Mouse (Mus musculus) right cerebral cortex, postnatal 25 days (tissue): ENCODE measurements around the gene Boll.
"Not testable (repeated sequence)": the region's sequence is repeated elsewhere in the genome, so short reads cannot be mapped to it uniquely, and the experiment has no call there.

ENCODE experiments used
- DNase-seq: peaks from one replicate; pipeline ENCODE4 v3.0.0; 2022

The Boll gene

DNA sequence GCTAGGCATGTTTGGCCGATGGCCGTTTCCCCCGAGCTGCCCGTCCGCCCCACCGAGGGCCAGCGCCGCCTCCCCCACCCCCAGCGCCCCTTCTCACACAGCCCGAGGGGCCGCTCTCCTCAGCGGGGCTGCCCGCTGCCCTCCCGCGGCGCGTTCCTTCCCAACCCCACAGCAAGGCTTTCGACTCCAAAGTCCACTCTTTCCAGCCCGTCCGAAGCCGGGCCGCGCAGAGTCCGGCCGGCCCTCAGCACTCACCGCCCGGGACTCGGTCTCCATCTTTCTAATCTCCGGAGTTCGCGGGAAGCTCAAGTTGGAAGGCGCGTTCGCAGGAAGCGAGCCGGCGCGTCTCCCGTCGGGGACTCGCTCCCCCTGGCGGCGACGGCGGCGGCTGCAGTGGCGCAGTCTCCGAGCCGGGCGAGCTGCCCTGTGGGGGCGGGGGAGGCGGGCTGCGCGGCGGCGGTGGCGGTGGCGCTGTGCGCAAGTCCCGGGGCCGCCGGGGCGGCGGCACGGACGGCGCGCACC lies at the start of gene Boll:
Gene Boll (minus strand): TSS at position 426 of the 522 bp plus-strand sequence.
- peak; percentile 38 for DNase-seq

GRCm38 (mm10) chr1:55412569-55412968 lies 49.3 kb upstream of the Boll start:
- DNase-seq = no peak

DNA sequence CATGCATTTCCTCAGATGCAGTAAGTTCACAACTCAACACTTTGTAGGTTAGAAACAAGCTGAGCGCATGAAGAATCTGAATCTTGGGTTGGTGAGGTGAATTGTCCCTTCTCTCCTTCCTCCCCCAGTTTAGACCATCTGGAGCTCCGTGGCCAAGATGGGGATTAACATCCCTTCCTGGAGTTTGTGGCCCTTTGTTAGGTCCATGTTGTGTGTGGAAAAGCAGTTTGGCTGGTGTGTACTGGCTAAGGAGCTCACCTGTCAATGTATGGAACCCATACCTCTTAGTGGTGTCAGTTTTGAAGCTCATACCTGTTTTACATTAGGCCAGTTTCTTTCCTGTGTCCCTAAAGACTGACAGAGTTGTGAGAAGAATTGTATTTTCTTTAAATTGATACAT lies 47.8 kb upstream of the Boll start:
- DNase-seq = no peak

DNA sequence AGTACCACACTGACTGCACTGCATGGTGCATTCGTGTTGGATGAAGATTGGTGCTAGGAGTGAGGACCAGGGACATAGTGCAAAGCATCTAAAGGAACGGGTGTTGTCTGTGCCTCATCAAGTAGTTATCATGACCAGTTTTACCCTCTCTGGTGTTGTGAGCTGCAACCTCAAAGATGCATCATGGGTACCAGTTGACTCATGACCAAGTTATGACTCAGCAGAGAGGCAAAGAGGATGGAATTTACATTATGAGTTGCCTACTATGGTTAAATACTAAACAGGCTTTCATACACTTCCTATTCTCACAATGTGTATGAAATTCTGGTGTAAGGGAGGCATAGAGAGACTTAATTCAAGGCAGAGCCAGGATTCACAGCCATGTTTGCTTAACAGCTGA lies 47.4 kb upstream of the Boll start:
- DNase-seq = no peak

GRCm38 (mm10) chr1:55406531-55407375 lies 43.5 kb upstream of the Boll start:
- peak; percentile 52 for DNase-seq

- DNase-seq = no peak
These were observed 42.7 kb upstream of the Boll start for GRCm38 (mm10) chr1:55406023-55406413.

- peak; percentile 96 for DNase-seq
These were observed 42.2 kb upstream of the Boll start, which contains the start of gene Plcl1 for GRCm38 (mm10) chr1:55405272-55406022. Plcl1 (plus strand) TSS chr1:55405921.

GRCm38 (mm10) chr1:55404439-55404838 lies 41.2 kb upstream of the Boll start:
- peak; percentile 42 for DNase-seq

DNA sequence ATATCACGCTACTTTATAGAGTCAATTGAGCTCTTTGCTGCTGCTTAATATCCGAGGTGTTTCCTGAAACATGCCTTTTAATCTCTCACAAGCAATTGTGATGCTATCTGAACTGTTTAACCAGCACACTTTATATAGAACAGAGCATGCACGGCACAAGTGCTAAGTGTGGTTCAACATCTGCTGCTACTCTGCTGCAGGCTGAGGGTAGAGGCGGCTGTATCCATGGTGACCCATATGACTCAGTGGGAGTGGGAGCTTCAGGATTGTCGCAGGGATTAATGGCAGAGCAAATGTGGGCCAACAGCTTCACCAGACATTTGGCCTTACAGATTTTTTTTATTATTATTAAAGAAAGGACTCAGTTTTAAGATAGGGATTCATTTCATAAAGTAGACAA lies 36.6 kb upstream of the Boll start:
- peak; percentile 26 for DNase-seq

GRCm38 (mm10) chr1:55383114-55383773 lies 20.0 kb upstream of the Boll start:
- DNase-seq = peak; percentile 76

GRCm38 (mm10) chr1:55380527-55380926 lies 17.3 kb upstream of the Boll start:
- DNase-seq = no peak

DNA sequence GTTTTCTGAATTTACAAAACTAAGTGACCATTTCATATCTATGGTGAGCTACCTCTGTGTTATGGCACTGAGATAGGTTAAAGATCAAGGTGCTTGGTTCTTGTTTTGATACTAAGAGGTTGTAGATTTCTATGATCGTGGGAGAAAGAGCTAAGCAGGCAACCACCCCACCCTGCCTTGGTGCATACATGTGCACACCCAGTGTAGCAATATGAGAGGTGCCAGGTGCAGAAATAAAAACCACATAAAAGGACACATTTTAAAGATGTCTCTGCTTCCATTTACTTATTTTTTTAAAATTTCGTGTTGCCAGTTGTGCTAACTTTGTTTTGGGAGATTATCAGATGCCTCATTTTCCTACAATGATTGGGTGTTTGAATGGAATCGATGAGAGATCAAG lies 9.4 kb upstream of the Boll start:
- no peak for DNase-seq

DNA sequence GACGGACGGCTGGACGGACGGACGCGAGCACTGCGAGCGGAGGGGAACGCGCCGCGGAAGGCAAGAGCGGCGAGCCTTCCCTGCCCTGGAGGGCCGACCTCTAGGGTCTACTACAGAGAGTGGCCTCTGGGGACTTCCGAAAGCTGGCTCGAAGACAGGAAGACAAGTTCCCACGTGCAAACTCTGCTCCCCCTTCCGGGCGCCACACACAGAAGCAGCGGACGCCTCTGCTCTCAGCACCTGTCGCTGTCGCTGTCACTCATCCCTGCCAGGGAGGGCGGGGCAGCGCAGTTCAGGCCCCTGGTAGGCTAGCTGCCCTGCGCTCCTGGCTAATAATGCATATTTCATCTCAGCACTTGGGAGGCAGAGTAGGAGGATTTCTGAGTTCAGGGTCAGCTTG lies 317 bp upstream of the Boll start:
- DNase-seq = no peak

- DNase-seq = no peak
These were observed 635 bp downstream of the Boll start for GRCm38 (mm10) chr1:55362634-55363033.

GRCm38 (mm10) chr1:55351914-55352313 lies 11.4 kb downstream of the Boll start:
- not testable (repeated sequence) for DNase-seq

DNA sequence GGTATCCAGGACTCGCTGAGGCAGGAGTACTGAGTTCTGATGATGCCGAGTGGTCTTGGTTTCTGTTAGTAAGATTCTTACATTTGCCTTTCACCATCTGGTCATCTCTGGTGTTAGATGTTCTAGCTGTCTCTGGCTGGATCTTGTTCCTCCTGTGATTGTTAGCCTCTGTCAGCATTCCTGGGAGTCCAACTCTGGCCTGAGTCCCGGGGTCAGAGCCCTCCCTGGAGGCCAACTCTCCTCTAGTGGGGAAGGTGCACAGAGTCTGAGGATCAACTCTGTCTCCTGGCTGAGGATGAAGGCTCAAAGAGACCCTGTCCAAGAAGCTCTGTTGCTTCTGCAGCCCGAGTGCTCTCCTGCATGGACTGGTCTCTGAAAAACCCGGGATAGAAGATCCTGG lies 37.8 kb downstream of the Boll start:
- DNase-seq = not testable (repeated sequence)

DNA sequence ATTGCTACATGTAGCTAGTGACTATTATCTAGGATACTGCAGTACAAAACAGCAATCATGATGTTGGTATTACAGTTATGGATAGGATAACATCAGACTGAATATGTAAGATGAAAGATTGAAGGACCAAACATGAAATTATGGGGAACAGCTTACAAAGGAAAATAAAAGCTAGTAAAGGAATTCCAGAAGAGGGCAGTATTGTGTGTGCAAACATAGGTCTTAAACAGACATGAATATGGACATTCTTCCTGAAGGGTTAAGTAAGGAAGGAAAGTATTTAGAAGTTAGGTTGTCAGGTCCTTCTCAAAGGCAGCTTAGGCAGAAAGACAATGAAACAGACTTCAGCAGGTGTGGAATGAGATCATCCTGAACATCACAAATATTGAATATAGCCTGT lies 62.2 kb downstream of the Boll start:
- DNase-seq = no peak

DNA sequence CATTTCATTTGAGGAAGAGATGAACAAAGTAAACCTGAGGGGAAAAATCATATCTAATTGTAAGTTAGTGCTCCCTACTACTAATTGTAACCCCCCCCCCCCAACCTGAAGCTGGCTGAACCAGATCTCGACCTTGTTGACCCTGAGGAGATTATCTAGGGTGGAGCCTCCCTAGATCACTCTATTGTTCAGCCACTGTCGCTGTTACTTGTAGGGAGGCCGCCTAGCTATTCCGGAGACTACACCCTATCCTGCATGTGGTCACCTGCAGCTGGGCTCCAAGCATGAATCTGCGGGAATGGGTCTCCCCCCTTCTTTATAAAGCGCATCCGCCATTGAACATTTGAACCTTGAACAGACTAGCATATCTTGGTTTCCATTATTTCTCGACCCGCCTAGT lies 84.2 kb downstream of the Boll start:
- no peak for DNase-seq

DNA sequence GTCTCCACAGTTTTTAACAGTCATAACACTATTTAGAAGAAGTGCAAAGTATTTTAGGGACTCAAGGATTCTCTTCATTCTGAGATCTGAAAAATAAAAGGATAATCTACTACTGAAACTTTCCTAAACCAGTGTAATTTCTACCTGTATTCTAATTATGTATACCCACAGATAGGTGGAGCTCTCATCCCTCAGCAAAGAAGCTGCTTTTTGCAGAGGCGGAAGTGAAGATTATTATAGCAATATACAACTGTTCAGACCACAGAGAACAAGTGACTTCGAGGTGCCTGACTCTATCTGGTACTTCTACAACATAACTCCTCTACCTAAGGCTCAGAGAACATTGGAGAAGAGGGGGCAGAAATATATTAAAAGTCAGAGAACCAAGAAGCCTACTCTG lies 97.8 kb downstream of the Boll start:
- no peak for DNase-seq

- DNase-seq = no peak
These were observed 98.9 kb downstream of the Boll start for GRCm38 (mm10) chr1:55264385-55264784.

DNA sequence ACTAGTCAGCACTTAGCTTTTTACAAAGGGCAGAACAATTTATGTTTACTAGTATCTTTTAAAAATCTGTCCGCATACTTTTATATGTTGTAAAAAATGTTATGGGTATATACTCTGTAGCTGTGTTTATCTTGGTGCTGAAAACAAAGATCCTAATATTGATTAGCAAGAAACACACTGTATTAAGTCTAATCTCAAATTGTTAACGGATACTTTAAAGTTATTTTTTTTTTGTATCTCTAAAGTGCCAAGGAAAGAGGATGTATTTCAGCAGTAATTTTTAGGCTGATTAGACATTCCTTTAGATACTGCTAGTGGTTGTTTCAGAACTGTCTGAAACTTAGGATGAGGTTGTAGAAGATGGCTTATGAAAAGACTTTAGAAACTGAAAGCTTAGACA lies 116.9 kb downstream of the Boll start:
- no peak for DNase-seq

- DNase-seq = no peak
These were observed 124.0 kb downstream of the Boll start for GRCm38 (mm10) chr1:55239237-55239636.

DNA sequence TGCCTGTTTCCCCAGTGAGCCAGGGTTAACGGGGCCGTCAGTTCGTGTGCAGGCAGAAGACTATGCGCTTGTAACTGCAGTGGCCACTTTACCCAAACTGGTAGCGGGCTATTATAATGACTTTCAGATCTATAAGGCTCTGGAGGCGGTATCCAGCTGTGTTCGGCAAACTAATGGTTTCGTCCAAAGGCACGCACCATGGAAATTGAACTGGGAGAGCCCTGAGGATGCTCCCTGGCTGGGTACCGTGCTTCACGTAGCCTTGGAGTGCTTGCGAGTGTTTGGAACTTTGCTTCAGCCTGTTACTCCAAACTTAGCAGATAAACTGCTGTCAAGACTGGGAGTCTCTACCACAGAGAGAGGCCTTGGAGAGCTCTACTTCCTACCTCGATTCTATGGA lies 124.8 kb downstream of the Boll start:
- DNase-seq = no peak
